Mouse (Mus musculus) C2C12 (cell line): ENCODE results near the gene Adrb1.

Experiments used
- CTCF ChIP-seq: IDR thresholded peaks from one replicate; pipeline ENCODE4 v1.5.1; 2011; ENCODE audit not compliant: control insufficient read depth, insufficient read depth, insufficient read length
- FOSL1 ChIP-seq: IDR thresholded peaks from one replicate; pipeline ENCODE4 v1.8.0; 2011; ENCODE audit warnings: mild to moderate bottlenecking, low read length; ENCODE audit not compliant: poor library complexity, insufficient read depth, severe bottlenecking
- MAX ChIP-seq: IDR thresholded peaks from one replicate; pipeline ENCODE4 v1.6.1; 2011; ENCODE audit warnings: mild to moderate bottlenecking, control low read depth
- USF1 ChIP-seq: IDR thresholded peaks from one replicate; pipeline ENCODE4 v1.6.1; 2011; ENCODE audit warnings: low read depth, mild to moderate bottlenecking, control low read depth, moderate library complexity

- TF ChIP-seq CTCF = no peak
- no peak for TF ChIP-seq MAX
- no peak for TF ChIP-seq FOSL1
- TF ChIP-seq USF1 = peak; percentile 57
Observed at GRCm38 (mm10) chr19:56761727-56762126, 39.7 kb downstream of the Adrb1 start.
